Mouse (Mus musculus): ENCODE results near the gene Hoxb3.

DNA sequence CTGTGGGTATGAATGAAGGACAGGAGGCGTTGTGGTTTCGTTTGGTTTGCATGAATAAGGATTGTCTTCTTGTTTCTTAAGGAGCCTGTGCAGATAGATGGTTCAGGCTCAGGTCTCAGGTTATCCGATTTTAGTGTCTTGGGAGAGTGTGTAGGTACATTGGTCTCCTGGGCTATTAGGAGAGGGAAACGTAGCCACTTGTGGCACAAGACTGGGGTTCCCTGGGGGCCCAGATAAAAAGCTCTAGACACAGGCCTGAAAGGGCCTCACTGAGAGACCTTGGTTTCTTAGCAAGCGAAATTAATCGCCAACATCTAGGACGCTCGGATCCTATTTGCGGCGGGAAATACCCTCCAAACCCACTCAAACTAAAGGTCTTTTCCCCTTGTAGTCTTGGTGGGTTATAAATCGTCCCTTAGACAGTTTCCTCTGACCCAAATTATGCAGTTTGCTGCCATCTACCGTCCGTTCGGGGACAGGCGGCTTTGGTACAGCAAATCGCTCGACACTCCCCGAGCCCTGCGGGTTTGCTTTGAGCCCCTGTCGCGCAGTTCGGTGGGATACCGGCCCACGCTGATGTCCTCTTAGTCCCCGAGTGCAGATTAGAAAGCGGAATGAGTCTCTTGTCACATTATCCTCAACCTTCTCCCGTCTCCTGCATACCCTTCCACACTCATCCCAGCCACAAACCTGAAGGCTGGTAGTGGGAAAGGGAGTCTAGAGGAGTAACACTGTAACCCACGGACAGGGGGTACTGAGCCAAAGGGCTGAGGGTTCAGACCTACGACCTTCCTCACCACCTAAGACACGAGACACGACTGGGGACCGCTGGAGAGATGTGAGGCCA is 28.7 kb upstream of the Hoxb3 start:
- TF ChIP-seq MAFK (IDR thresholded peaks at IDR 0.05; ENCODE audit: borderline replicate concordance, low read depth, low read length) (no peak), ELF1 (IDR thresholded peaks at IDR 0.05; ENCODE audit: low read depth, low read length) (no peak)
